Mouse (Mus musculus) liver, adult 10 weeks (tissue): ENCODE data around the gene L3mbtl3. TPM values are rescaled to one million over a fixed set of nuclear protein-coding genes. Genes with fewer than 3 reads are reported as not detected.

Source experiments
- polyA plus RNA-seq: library from polyadenylated mRNA; stranded (reverse); fragments of 350-450 nt; fragmentation: Illumina TruSeq; extraction: RNeasy Lipid Tissue Mini Kit (QIAGEN cat#74804); gene quantifications from one replicate; pipeline ENCODE4 v1.2.3, GENCODE M21; 2014; ENCODE audit warnings: low read depth, low replicate concordance

The L3mbtl3 gene
- polyA plus RNA-seq = 5.3 TPM

DNA sequence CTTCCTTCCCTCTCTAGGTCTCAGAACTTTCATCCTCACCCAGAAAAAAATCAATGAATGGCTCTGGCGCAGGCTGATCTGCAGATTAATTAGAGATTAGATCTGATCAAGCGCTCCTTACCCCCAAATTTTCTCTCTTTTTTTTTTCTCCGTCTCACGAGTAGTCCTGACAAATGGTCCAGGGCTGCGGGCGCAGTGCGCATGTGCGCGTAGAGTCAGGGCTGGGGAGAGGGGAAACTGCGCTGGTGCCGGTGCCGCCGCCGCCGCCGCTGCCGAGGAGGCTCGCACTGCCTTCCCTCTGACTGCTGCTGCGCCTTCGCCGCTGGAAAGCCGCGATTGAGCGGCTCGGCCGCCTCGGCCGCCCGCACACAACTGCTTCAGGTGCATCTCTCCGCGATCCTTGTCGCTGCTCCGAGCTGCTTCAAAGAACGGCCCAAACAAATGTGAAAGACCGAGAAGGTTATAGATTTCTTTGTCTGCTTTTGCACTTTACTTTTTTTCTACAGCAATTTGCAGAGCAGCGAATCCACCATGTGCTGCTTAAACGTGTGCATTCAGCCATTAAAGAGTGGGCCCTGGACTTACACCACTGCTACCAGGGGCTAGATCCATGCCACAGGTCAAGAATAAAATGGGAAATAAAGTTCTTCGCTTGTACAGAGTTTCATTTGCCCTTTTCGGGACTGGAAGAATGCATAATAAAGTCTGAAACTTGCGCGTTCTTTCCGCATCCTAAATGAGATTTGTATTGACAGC is at the start of gene L3mbtl3:
L3mbtl3 (minus strand) TSS at position 182 of the 756 bp plus-strand sequence.

DNA sequence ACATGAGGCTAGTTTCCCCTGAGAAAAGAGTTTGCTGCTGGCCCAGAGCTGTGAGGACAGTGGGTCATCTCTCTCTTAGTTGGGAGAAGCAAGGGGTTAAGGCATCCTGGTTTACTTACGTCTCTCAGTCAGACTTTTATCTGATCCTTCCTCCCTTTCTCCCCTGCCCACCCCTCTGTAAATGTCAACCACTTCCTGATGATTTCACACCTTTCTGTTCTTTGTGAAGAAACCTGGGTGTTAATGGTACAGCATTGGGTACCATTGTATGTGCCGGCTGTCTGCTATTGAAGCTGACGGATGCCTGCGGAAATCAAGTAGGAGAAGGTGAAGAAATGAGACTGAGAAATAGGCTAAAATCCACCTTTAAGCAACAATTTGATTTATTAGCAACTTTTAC is 146.3 kb downstream of the L3mbtl3 start, which contains the start of gene Samd3:
Samd3 (plus strand) TSS at position 220 of the 400 bp plus-strand sequence.

Other genes with a start within 250 kb of the L3mbtl3 start
- 0.21 TPM for gene Samd3, start 146.3 kb downstream of the L3mbtl3 start, polyA plus RNA-seq